Mouse (Mus musculus) heart, embryonic 15.5 days (tissue): ENCODE measurements around the gene Dmpk. TPM values are rescaled to one million over a fixed set of nuclear protein-coding genes. Genes with fewer than 3 reads are reported as not detected.
"Not testable (repeated sequence)": the region's sequence is repeated elsewhere in the genome, so short reads cannot be mapped to it uniquely, and the experiment has no call there.

ENCODE experiments used
- ATAC-seq: fragments of 200-750 bp; cut with Nextera tagmentation; replicated peaks from 2 replicates; pipeline ENCODE4 v1.8.0; 2017; ENCODE audit warnings: low read depth, moderate TSS enrichment; ENCODE audit not compliant: insufficient number of reproducible peaks, insufficient read depth, low FRiP score
- H3K27ac ChIP-seq: fragments of 300-500 bp; sonication (generic); 2 replicates; pipeline ENCODE4 v1.5.1; 2015; ENCODE audit warnings: mild to moderate bottlenecking, inconsistent platforms
- H3K27me3 ChIP-seq: fragments of 300-500 bp; sonication (generic); 2 replicates; pipeline ENCODE4 v1.6.1; 2015; ENCODE audit warnings: inconsistent platforms
- H3K36me3 ChIP-seq: fragments of 300-500 bp; sonication (generic); 2 replicates; pipeline ENCODE4 v1.6.1; 2015; ENCODE audit warnings: mild to moderate bottlenecking, inconsistent platforms
- H3K4me1 ChIP-seq: fragments of 300-500 bp; sonication (generic); replicated peaks from 2 replicates; pipeline ENCODE4 v1.6.1; 2015; ENCODE audit warnings: inconsistent platforms
- H3K4me2 ChIP-seq: fragments of 300-500 bp; sonication (generic); 2 replicates; pipeline ENCODE4 v1.6.1; 2015; ENCODE audit warnings: inconsistent platforms, mild to moderate bottlenecking, moderate library complexity
- H3K4me3 ChIP-seq: fragments of 300-500 bp; sonication (generic); 2 replicates; pipeline ENCODE4 v1.5.1; 2015; ENCODE audit warnings: mild to moderate bottlenecking, inconsistent platforms
- H3K9ac ChIP-seq: fragments of 300-500 bp; sonication (generic); 2 replicates; pipeline ENCODE4 v1.6.1; 2015; ENCODE audit warnings: mild to moderate bottlenecking, inconsistent platforms
- H3K9me3 ChIP-seq: fragments of 300-500 bp; sonication (generic); replicated peaks from 2 replicates; pipeline ENCODE4 v1.6.1; 2016; ENCODE audit warnings: inconsistent platforms
- WGBS: fragments of 180-500 bp; shearing (Covaris S2); methylation state at CpG from one replicate; pipeline ENCODE4 v1.1.7; 2015; ENCODE audit warnings: mixed read lengths; 5-methylcytosine and 5-hydroxymethylcytosine counted together
- polyA plus RNA-seq: library from polyadenylated mRNA; unstranded; fragments of >200 nt; fragmentation: Nextera tagmentation; extraction: Ambion mirVana; gene quantifications from 2 replicates; pipeline ENCODE4 v1.2.1, GENCODE M21; 2015

Gene Dmpk
- polyA plus RNA-seq, 1 experiment from 2014 or later: 51.9 TPM

GRCm38 (mm10) chr7:19055108-19055507 lies 28.5 kb upstream of the Dmpk start:
- Histone ChIP-seq H3K4me2 (no peak overlapping the region), H3K27me3 (no peaks in the 10 kb centered on the region), H3K9me3 (no peaks in the 10 kb centered on the region), H3K4me1 (peaks cover 10% of the 10 kb centered on the region; the same call in 1 of the 2 replicates), H3K27ac (no peak overlapping the region), H3K4me3 (no peak overlapping the region), H3K9ac (no peak overlapping the region), H3K36me3 (peaks cover 18% of the 10 kb centered on the region)
- WGBS: 88% methylated on average over 8 of the region's 8 CpGs
- ATAC-seq: no peak

- no peak overlapping the region for H3K27ac ChIP-seq
- H3K36me3 ChIP-seq: no peaks in the 10 kb centered on the region; the same call in 1 of the 2 replicates
- H3K27me3 ChIP-seq: no peaks in the 10 kb centered on the region
- no peak overlapping the region for H3K4me2 ChIP-seq
- H3K9ac ChIP-seq: no peak overlapping the region
- H3K9me3 ChIP-seq: no peaks in the 10 kb centered on the region
- H3K4me3 ChIP-seq: no peak overlapping the region
- ATAC-seq: no peak
- H3K4me1 ChIP-seq: peaks cover 10% of the 10 kb centered on the region; the same call in 1 of the 2 replicates
- 82% methylated on average over 10 of the region's 10 CpGs for WGBS
Observed at GRCm38 (mm10) chr7:19057405-19057804, 26.2 kb upstream of the Dmpk start.

GRCm38 (mm10) chr7:19065896-19066295 lies 17.8 kb upstream of the Dmpk start:
- no peak overlapping the region for H3K27ac ChIP-seq
- 0 out of 2 replicates have a peak overlapping the region, but pooled peaks have one; percentile 2 for H3K4me3 ChIP-seq
- H3K4me1 ChIP-seq: peaks cover 4% of the 10 kb centered on the region
- no peak overlapping the region for H3K9ac ChIP-seq
- H3K36me3 ChIP-seq: no peaks in the 10 kb centered on the region
- ATAC-seq: no peak
- no peak overlapping the region for H3K4me2 ChIP-seq
- peaks cover 44% of the 10 kb centered on the region for H3K27me3 ChIP-seq
- WGBS: 42% methylated on average over 13 of the region's 13 CpGs
- H3K9me3 ChIP-seq: no peaks in the 10 kb centered on the region

GRCm38 (mm10) chr7:19067063-19067462 lies 16.6 kb upstream of the Dmpk start:
- no peaks in the 10 kb centered on the region for H3K9me3 ChIP-seq
- WGBS: 39% methylated on average over 14 of the region's 14 CpGs
- no peak overlapping the region for H3K27ac ChIP-seq
- peaks cover 44% of the 10 kb centered on the region for H3K27me3 ChIP-seq
- peaks cover 4% of the 10 kb centered on the region for H3K4me1 ChIP-seq
- no peak overlapping the region for H3K4me2 ChIP-seq
- H3K9ac ChIP-seq: no peak overlapping the region
- H3K36me3 ChIP-seq: no peaks in the 10 kb centered on the region
- no peak for ATAC-seq
- H3K4me3 ChIP-seq: no peak overlapping the region

- Histone ChIP-seq H3K27me3 (peaks cover 44% of the 10 kb centered on the region), H3K4me3 (no peak overlapping the region), H3K9me3 (no peaks in the 10 kb centered on the region), H3K4me2 (no peak overlapping the region), H3K9ac (no peak overlapping the region), H3K4me1 (peaks cover 4% of the 10 kb centered on the region), H3K36me3 (no peaks in the 10 kb centered on the region), H3K27ac (no peak overlapping the region)
- ATAC-seq: no peak; the same call in 1 of the 2 replicates
- WGBS: 57% methylated on average over 12 of the region's 14 CpGs
Observed at GRCm38 (mm10) chr7:19067935-19068334, 15.7 kb upstream of the Dmpk start.

GRCm38 (mm10) chr7:19068707-19069106 lies 14.9 kb upstream of the Dmpk start:
- Histone ChIP-seq H3K9ac (no peak overlapping the region), H3K27me3 (peaks cover 41% of the 10 kb centered on the region), H3K4me2 (no peak overlapping the region), H3K9me3 (no peaks in the 10 kb centered on the region), H3K36me3 (no peaks in the 10 kb centered on the region), H3K4me1 (peaks cover 4% of the 10 kb centered on the region), H3K4me3 (no peak overlapping the region), H3K27ac (no peak overlapping the region)
- ATAC-seq: no peak
- WGBS: 1% methylated on average over 2 of the region's 2 CpGs

GRCm38 (mm10) chr7:19069500-19069899 lies 14.1 kb upstream of the Dmpk start:
- Histone ChIP-seq H3K9ac (no peak overlapping the region), H3K4me2 (no peak overlapping the region), H3K27ac (no peak overlapping the region), H3K27me3 (peaks cover 35% of the 10 kb centered on the region), H3K36me3 (no peaks in the 10 kb centered on the region), H3K4me1 (peaks cover 4% of the 10 kb centered on the region), H3K9me3 (no peaks in the 10 kb centered on the region), H3K4me3 (no peak overlapping the region)
- 42% methylated on average over 3 of the region's 3 CpGs for WGBS
- ATAC-seq: no peak

GRCm38 (mm10) chr7:19071024-19071423 lies 12.6 kb upstream of the Dmpk start:
- ATAC-seq: not testable (repeated sequence)

GRCm38 (mm10) chr7:19073504-19073903 lies 10.1 kb upstream of the Dmpk start:
- ATAC-seq: no peak
- Histone ChIP-seq H3K4me1 (peaks cover 26% of the 10 kb centered on the region), H3K9ac (no peak overlapping the region), H3K4me2 (no peak overlapping the region), H3K36me3 (peaks cover 6% of the 10 kb centered on the region; the same call in 1 of the 2 replicates), H3K27ac (no peak overlapping the region), H3K27me3 (no peaks in the 10 kb centered on the region), H3K9me3 (no peaks in the 10 kb centered on the region), H3K4me3 (no peak overlapping the region)
- 81% methylated on average over 9 of the region's 9 CpGs for WGBS

More at GRCm38 (mm10) chr7:19071024-19071423, 12.6 kb upstream of the Dmpk start:
- H3K4me3 ChIP-seq, H3K4me1 ChIP-seq, H3K36me3 ChIP-seq, H3K4me2 ChIP-seq, H3K27ac ChIP-seq, H3K9ac ChIP-seq, H3K9me3 ChIP-seq: not testable (repeated sequence)
- 49% methylated on average over 3 of the region's 3 CpGs for WGBS
- peaks cover 19% of the 10 kb centered on the region for H3K27me3 ChIP-seq

- peaks cover 33% of the 10 kb centered on the region for H3K4me1 ChIP-seq
Observed at GRCm38 (mm10) chr7:19074494-19074893, 9.2 kb upstream of the Dmpk start.

GRCm38 (mm10) chr7:19075231-19075630 lies 8.4 kb upstream of the Dmpk start:
- Histone ChIP-seq H3K9ac (0 out of 2 replicates have a peak overlapping the region, but pooled peaks have one; percentile 35), H3K27ac (no peak overlapping the region), H3K4me1 (peaks cover 33% of the 10 kb centered on the region), H3K36me3 (peaks cover 18% of the 10 kb centered on the region), H3K4me3 (peak overlapping the region; percentile 96), H3K4me2 (peak overlapping the region; percentile 83), H3K9me3 (no peaks in the 10 kb centered on the region), H3K27me3 (no peaks in the 10 kb centered on the region)
- ATAC-seq: no peak
- whole genome bisulfite sequencing: 48% methylated on average over 5 of the region's 5 CpGs

More at GRCm38 (mm10) chr7:19074494-19074893, 9.2 kb upstream of the Dmpk start:
- Histone ChIP-seq H3K9ac (no peak overlapping the region), H3K36me3 (peaks cover 14% of the 10 kb centered on the region; the same call in 1 of the 2 replicates), H3K27me3 (no peaks in the 10 kb centered on the region), H3K4me3 (no peak overlapping the region), H3K4me2 (no peak overlapping the region), H3K27ac (no peak overlapping the region), H3K9me3 (no peaks in the 10 kb centered on the region)
- ATAC-seq: no peak
- WGBS: 94% methylated on average over 6 of the region's 6 CpGs
